Mouse (Mus musculus) heart, postnatal 36 days (tissue): Measurements from ENCODE around the gene Trp53bp2. TPM values are rescaled to one million over a fixed set of nuclear protein-coding genes. Genes with fewer than 3 reads are reported as not detected.
A peak's percentile ranks its signal among the peaks of the same experiment; 100 is the strongest.

Experiments
- DNase-seq, 2 experiments: peaks; one replicate each; pipeline ENCODE4 v3.0.0; 2021 to 2022
- intact Hi-C: fragments of 180-260 bp; cut with DNase I; formaldehyde crosslinking; loops from one replicate; pipeline ENCODE4 v1.15.1; 2025
- total RNA-seq, 2 experiments: library from RNA; stranded (reverse); gene quantifications; 2 replicates each; pipeline ENCODE4 v1.2.3; 2021

The Trp53bp2 gene
- total RNA-seq, 2 experiments from 2014 or later = 11.0 to 12.8 TPM

GRCm38 (mm10) chr1:182403076-182403475 lies 5.9 kb upstream of the Trp53bp2 start:
- no peak for DNase-seq
- intact Hi-C loops = no loop called here

- intact Hi-C loops = no loop called here
- no peak for DNase-seq
These were observed 2.4 kb upstream of the Trp53bp2 start for GRCm38 (mm10) chr1:182406621-182407020.

- DNase-seq = no peak
- intact Hi-C loops = no loop called here
These were observed 729 bp upstream of the Trp53bp2 start for GRCm38 (mm10) chr1:182408243-182408642.

GRCm38 (mm10) chr1:182409401-182410173 lies 615 bp downstream of the Trp53bp2 start:
- intact Hi-C loops = no loop called here
- DNase-seq = no peak

- no peak for DNase-seq
- intact Hi-C loops = no loop called here
These were observed 3.8 kb downstream of the Trp53bp2 start for GRCm38 (mm10) chr1:182412586-182413270.

GRCm38 (mm10) chr1:182419481-182419880 lies 10.5 kb downstream of the Trp53bp2 start:
- intact Hi-C loops = no loop called here
- no peak for DNase-seq

GRCm38 (mm10) chr1:182424274-182424673 lies 15.3 kb downstream of the Trp53bp2 start:
- DNase-seq = no peak
- intact Hi-C loops = no loop called here

- no peak for DNase-seq
- intact Hi-C loops = no loop called here
These were observed 16.2 kb downstream of the Trp53bp2 start for GRCm38 (mm10) chr1:182425176-182425575.

GRCm38 (mm10) chr1:182426444-182426843 lies 17.5 kb downstream of the Trp53bp2 start:
- intact Hi-C loops = no loop called here
- no peak for DNase-seq

GRCm38 (mm10) chr1:182427426-182427825 lies 18.5 kb downstream of the Trp53bp2 start:
- intact Hi-C loops = no loop called here

GRCm38 (mm10) chr1:182429826-182430225 lies 20.9 kb downstream of the Trp53bp2 start:
- intact Hi-C loops = no loop called here

More at GRCm38 (mm10) chr1:182427426-182427825, 18.5 kb downstream of the Trp53bp2 start:
- peak; percentile 49 to 59 for DNase-seq

GRCm38 (mm10) chr1:182430676-182431075 lies 21.7 kb downstream of the Trp53bp2 start:
- no peak for DNase-seq
- intact Hi-C loops = no loop called here

More at GRCm38 (mm10) chr1:182429826-182430225, 20.9 kb downstream of the Trp53bp2 start:
- DNase-seq = no peak

GRCm38 (mm10) chr1:182432059-182432458 lies 23.1 kb downstream of the Trp53bp2 start:
- intact Hi-C loops = no loop called here
- DNase-seq = no peak

GRCm38 (mm10) chr1:182436746-182437145 lies 27.8 kb downstream of the Trp53bp2 start:
- intact Hi-C loops = no loop called here
- no peak for DNase-seq

GRCm38 (mm10) chr1:182439546-182440222 lies 30.7 kb downstream of the Trp53bp2 start:
- intact Hi-C loops = no loop called here
- peak; percentile 81 to 82 for DNase-seq

- no peak for DNase-seq
- intact Hi-C loops = no loop called here
These were observed 33.0 kb downstream of the Trp53bp2 start for GRCm38 (mm10) chr1:182441791-182442473.

GRCm38 (mm10) chr1:182444116-182444515 lies 35.1 kb downstream of the Trp53bp2 start:
- DNase-seq = no peak
- intact Hi-C loops = no loop called here

GRCm38 (mm10) chr1:182448276-182449035 lies 39.5 kb downstream of the Trp53bp2 start:
- DNase-seq = no peak
- intact Hi-C loops = no loop called here

- no peak for DNase-seq
- intact Hi-C loops = no loop called here
These were observed 43.5 kb downstream of the Trp53bp2 start for GRCm38 (mm10) chr1:182452473-182452872.

- intact Hi-C loops = no loop called here
- DNase-seq = no peak
These were observed 46.1 kb downstream of the Trp53bp2 start for GRCm38 (mm10) chr1:182455080-182455479.
